Mouse (Mus musculus): Measurements from ENCODE around the gene Crtc3.

The Crtc3 gene

GRCm38 (mm10) chr7:80682630-80683029 lies 6.0 kb downstream of the Crtc3 start:
- no peak for DNase-seq

- DNase-seq = no peak
Observed at GRCm38 (mm10) chr7:80680218-80680847, 8.3 kb downstream of the Crtc3 start.

- no peak for DNase-seq
Observed at GRCm38 (mm10) chr7:80672323-80672722, 16.4 kb downstream of the Crtc3 start.

GRCm38 (mm10) chr7:80670889-80671288 lies 17.8 kb downstream of the Crtc3 start:
- DNase-seq = no peak

- DNase-seq = no peak
Observed at GRCm38 (mm10) chr7:80667190-80667589, 21.5 kb downstream of the Crtc3 start.

- no peak for DNase-seq
Observed at GRCm38 (mm10) chr7:80666198-80666915, 22.3 kb downstream of the Crtc3 start.

GRCm38 (mm10) chr7:80661082-80661481 lies 27.6 kb downstream of the Crtc3 start:
- no peak for DNase-seq

- DNase-seq = peak; percentile 84
Observed at GRCm38 (mm10) chr7:80660619-80661018, 28.1 kb downstream of the Crtc3 start.

GRCm38 (mm10) chr7:80657896-80658295 lies 30.8 kb downstream of the Crtc3 start:
- no peak for DNase-seq

- peak; percentile 80 for DNase-seq
Observed at GRCm38 (mm10) chr7:80655350-80656013, 33.2 kb downstream of the Crtc3 start.

GRCm38 (mm10) chr7:80654926-80655325 lies 33.8 kb downstream of the Crtc3 start:
- no peak for DNase-seq

- no peak for DNase-seq
Observed at GRCm38 (mm10) chr7:80654393-80654792, 34.3 kb downstream of the Crtc3 start.

GRCm38 (mm10) chr7:80653971-80654370 lies 34.7 kb downstream of the Crtc3 start:
- DNase-seq = no peak

GRCm38 (mm10) chr7:80653077-80653476 lies 35.6 kb downstream of the Crtc3 start:
- no peak for DNase-seq

GRCm38 (mm10) chr7:80652289-80652688 lies 36.4 kb downstream of the Crtc3 start:
- no peak for DNase-seq

GRCm38 (mm10) chr7:80647437-80647871 lies 41.2 kb downstream of the Crtc3 start:
- DNase-seq = peak; percentile 70

GRCm38 (mm10) chr7:80646093-80647025 lies 42.3 kb downstream of the Crtc3 start:
- DNase-seq = no peak

GRCm38 (mm10) chr7:80642976-80643666 lies 45.6 kb downstream of the Crtc3 start:
- DNase-seq = no peak

- DNase-seq = no peak
Observed at GRCm38 (mm10) chr7:80642552-80642951, 46.1 kb downstream of the Crtc3 start.

- DNase-seq = no peak
Observed at GRCm38 (mm10) chr7:80641899-80642298, 46.8 kb downstream of the Crtc3 start.

GRCm38 (mm10) chr7:80641497-80641896 lies 47.2 kb downstream of the Crtc3 start:
- DNase-seq = no peak

GRCm38 (mm10) chr7:80639981-80640380 lies 48.7 kb downstream of the Crtc3 start:
- no peak for DNase-seq

All from layer of hippocampus, adult 9-11 months (tissue).